Mouse (Mus musculus): Measurements from ENCODE around the gene Adam22.

DNA sequence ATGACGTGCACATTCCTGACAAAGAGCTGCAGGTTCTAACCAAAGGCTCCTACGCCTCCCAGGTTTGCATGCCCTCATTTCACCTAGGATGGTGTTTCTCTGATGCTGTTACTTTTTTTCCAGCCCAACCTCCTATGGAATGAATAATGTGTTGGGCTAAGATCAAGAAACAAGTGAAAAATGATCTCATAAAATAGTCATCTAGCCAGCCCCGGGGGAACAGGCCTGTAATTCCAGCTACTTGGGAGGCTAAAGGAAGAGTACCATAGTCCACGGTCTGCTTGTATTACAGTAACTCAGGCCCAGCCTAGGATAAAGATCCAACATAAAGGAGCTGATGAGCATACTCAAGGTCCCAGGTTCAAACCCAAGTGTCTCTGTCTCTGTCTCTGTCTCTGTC lies 57.1 kb downstream of the Adam22 start:
- TF ChIP-seq CTCF (conservative IDR thresholded peaks at IDR 0.05; ENCODE audit: insufficient read depth, insufficient read length, low read depth, low read length) (no peak), POLR2A (IDR thresholded peaks at IDR 0.05; ENCODE audit: low read depth, low read length) (no peak)

All from kidney, adult 2 months (tissue).